Mouse (Mus musculus): ENCODE results near the gene Ambra1. TPM values are rescaled to one million over a fixed set of nuclear protein-coding genes. Genes with fewer than 3 reads are reported as not detected.

Gene Ambra1
- polyA plus RNA-seq, 1 experiment from 2014 or later: 17.9 TPM

GRCm38 (mm10) chr2:91779166-91779565 lies 49.2 kb downstream of the Ambra1 start:
- WGBS: 70% methylated on average over 3 of the region's 3 CpGs
- no peak overlapping the region for H3K4me2 ChIP-seq
- no peak overlapping the region for H3K27ac ChIP-seq (ENCODE audit: low read depth, low read length)
- ATAC-seq (ENCODE audit: low FRiP score) (no peak), DNase-seq (ENCODE audit: low spot score, missing footprints) (peak; percentile 84)
- H3K27me3 ChIP-seq (ENCODE audit: control insufficient read depth, insufficient read depth, low read length): no peaks in the 10 kb centered on the region
- no peaks in the 10 kb centered on the region for H3K36me3 ChIP-seq (ENCODE audit: control insufficient read depth, insufficient read depth, low read length)
- no peak overlapping the region for H3K9ac ChIP-seq (ENCODE audit: low read length)
- H3K9me3 ChIP-seq (ENCODE audit: control insufficient read depth, low read length): no peaks in the 10 kb centered on the region
- no peaks in the 10 kb centered on the region for H3K4me1 ChIP-seq (ENCODE audit: control insufficient read depth, insufficient read depth, low read length)
- H3K4me3 ChIP-seq (ENCODE audit: low read depth, low read length): no peak overlapping the region

DNA sequence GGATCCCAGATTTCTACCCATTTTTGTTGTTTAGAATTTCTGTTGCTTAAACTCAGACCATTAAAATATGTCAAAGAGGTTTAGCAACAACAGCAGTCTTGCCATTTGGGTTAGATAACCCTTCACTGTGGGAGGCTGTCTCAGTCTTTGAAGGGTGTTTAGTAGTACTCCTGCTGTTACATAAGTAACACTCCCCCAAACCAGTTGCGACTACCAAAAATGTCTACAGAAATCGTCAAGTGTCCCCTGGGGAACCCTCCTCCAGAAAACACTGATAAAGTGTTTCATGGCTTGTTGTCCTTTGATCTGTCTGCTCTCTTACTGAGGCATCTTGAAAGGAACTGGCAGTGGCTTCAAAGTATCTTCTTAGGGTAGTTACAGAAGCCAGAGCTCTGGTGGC lies 61.7 kb downstream of the Ambra1 start:
- ATAC-seq (ENCODE audit: low FRiP score) (no peak), DNase-seq (ENCODE audit: low spot score, missing footprints) (no peak)
- H3K27ac ChIP-seq (ENCODE audit: low read depth, low read length): no peak overlapping the region
- WGBS: 57% methylated on average over 2 of the region's 2 CpGs
- H3K27me3 ChIP-seq (ENCODE audit: control insufficient read depth, insufficient read depth, low read length): no peaks in the 10 kb centered on the region
- no peaks in the 10 kb centered on the region for H3K4me1 ChIP-seq (ENCODE audit: control insufficient read depth, insufficient read depth, low read length)
- no peaks in the 10 kb centered on the region for H3K36me3 ChIP-seq (ENCODE audit: control insufficient read depth, insufficient read depth, low read length)
- H3K4me2 ChIP-seq: no peak overlapping the region
- H3K9ac ChIP-seq (ENCODE audit: low read length): no peak overlapping the region
- H3K4me3 ChIP-seq (ENCODE audit: low read depth, low read length): no peak overlapping the region
- no peaks in the 10 kb centered on the region for H3K9me3 ChIP-seq (ENCODE audit: control insufficient read depth, low read length)

DNA sequence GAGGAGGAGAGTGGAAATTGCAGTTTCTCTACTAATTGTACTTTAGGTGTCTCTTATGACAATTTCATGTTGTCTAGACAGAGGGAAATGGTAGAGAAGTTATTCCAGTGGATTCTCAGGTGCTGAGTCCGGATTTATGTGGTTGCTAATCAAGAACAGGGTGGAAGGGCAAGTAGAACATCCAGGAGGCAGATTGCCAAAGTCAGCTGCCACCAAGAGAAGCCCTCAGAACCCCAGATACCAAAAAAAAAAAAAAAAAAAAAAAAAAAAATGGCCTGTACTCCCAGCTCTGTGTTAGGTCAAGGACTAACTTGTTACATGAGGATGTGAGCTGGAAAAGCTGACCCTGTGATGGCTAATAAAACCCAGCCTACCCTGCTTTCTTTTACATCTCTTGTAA lies 62.4 kb downstream of the Ambra1 start:
- WGBS: 92% methylated on average over 1 of the region's 1 CpGs
- Histone ChIP-seq H3K4me3 (ENCODE audit: low read depth, low read length) (no peak overlapping the region), H3K9ac (ENCODE audit: low read length) (no peak overlapping the region), H3K36me3 (ENCODE audit: control insufficient read depth, insufficient read depth, low read length) (no peaks in the 10 kb centered on the region), H3K4me1 (ENCODE audit: control insufficient read depth, insufficient read depth, low read length) (no peaks in the 10 kb centered on the region), H3K9me3 (ENCODE audit: control insufficient read depth, low read length) (no peaks in the 10 kb centered on the region), H3K4me2 (no peak overlapping the region), H3K27me3 (ENCODE audit: control insufficient read depth, insufficient read depth, low read length) (no peaks in the 10 kb centered on the region), H3K27ac (ENCODE audit: low read depth, low read length) (no peak overlapping the region)
- ATAC-seq (ENCODE audit: low FRiP score) (no peak), DNase-seq (ENCODE audit: low spot score, missing footprints) (no peak)

DNA sequence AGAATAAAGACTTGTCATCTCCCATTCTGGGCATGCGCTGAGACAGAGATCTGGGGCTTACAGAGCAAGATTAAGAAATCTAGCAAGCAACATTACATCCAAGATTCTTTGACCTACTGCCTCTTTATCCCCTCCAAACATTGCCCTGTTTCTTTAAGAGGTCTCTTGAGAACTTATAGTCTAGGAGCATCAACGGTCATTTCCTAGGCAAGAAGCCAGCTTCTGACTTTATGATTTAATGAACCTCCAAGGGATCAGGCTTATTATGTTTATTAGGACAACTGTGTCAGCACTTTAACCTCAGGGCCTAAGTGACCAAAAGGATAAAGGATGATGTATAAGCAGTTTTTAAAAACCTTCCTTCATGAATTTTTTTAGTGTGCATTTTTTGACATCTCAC lies 64.5 kb downstream of the Ambra1 start:
- Histone ChIP-seq H3K9me3 (ENCODE audit: control insufficient read depth, low read length) (no peaks in the 10 kb centered on the region), H3K9ac (ENCODE audit: low read length) (no peak overlapping the region), H3K4me1 (ENCODE audit: control insufficient read depth, insufficient read depth, low read length) (no peaks in the 10 kb centered on the region), H3K27me3 (ENCODE audit: control insufficient read depth, insufficient read depth, low read length) (no peaks in the 10 kb centered on the region), H3K4me2 (no peak overlapping the region), H3K36me3 (ENCODE audit: control insufficient read depth, insufficient read depth, low read length) (no peaks in the 10 kb centered on the region), H3K4me3 (ENCODE audit: low read depth, low read length) (no peak overlapping the region), H3K27ac (ENCODE audit: low read depth, low read length) (no peak overlapping the region)
- WGBS: 90% methylated on average over 2 of the region's 2 CpGs
- no peak for DNase-seq (ENCODE audit: low spot score, missing footprints)
- no peak for ATAC-seq (ENCODE audit: low FRiP score)

DNA sequence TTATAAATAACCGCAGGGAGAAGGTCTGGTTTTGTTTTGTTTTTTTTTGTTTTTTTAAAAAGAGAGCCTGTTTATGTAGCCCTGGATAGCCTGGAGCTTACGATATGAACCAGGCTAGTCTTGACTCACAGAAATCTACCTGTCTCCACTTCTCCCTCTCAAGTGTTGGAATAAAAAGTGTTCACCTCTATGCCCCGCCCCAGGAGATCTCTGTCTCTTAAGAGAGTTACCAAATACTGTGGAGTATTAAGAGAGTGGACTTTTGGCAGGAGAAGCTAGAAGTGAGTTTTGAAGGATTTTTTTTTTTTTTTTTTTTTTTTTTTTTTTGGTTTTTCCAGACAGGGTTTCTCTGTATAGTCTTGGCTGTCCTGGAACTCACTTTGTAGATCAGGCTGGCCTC lies 65.2 kb downstream of the Ambra1 start:
- Histone ChIP-seq H3K4me2 (no peak overlapping the region), H3K9ac (ENCODE audit: low read length) (no peak overlapping the region), H3K9me3 (ENCODE audit: control insufficient read depth, low read length) (no peaks in the 10 kb centered on the region), H3K4me3 (ENCODE audit: low read depth, low read length) (no peak overlapping the region), H3K36me3 (ENCODE audit: control insufficient read depth, insufficient read depth, low read length) (no peaks in the 10 kb centered on the region), H3K27me3 (ENCODE audit: control insufficient read depth, insufficient read depth, low read length) (no peaks in the 10 kb centered on the region), H3K4me1 (ENCODE audit: control insufficient read depth, insufficient read depth, low read length) (no peaks in the 10 kb centered on the region), H3K27ac (ENCODE audit: low read depth, low read length) (no peak overlapping the region)
- ATAC-seq (ENCODE audit: low FRiP score): no peak
- DNase-seq (ENCODE audit: low spot score, missing footprints): no peak
- 90% methylated on average over 3 of the region's 3 CpGs for WGBS

DNA sequence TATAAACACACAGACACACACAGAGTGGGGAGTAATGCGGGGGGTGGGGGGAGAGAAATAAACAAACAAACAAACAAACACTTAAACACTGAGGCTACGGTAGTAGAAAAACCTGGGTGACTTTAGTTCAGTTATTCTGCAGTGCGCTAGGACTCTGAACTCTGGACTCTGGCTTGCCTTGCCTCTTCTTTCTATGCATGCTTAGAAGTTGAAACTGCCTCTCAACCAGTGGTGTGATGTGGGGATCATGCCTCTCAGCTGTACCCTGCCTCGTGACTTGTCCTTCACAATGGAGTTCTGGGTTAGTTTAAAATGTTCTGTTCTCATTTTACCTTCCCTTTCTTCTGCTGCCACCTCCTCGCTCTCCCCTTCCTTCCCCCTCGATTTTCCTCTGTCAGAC lies 81.5 kb downstream of the Ambra1 start:
- H3K4me1 ChIP-seq (ENCODE audit: control insufficient read depth, insufficient read depth, low read length): no peaks in the 10 kb centered on the region
- H3K4me2 ChIP-seq: no peak overlapping the region
- no peak overlapping the region for H3K4me3 ChIP-seq (ENCODE audit: low read depth, low read length)
- H3K27me3 ChIP-seq (ENCODE audit: control insufficient read depth, insufficient read depth, low read length): no peaks in the 10 kb centered on the region
- 93% methylated on average over 6 of the region's 6 CpGs for WGBS
- no peaks in the 10 kb centered on the region for H3K36me3 ChIP-seq (ENCODE audit: control insufficient read depth, insufficient read depth, low read length)
- no peak overlapping the region for H3K9ac ChIP-seq (ENCODE audit: low read length)
- no peak overlapping the region for H3K27ac ChIP-seq (ENCODE audit: low read depth, low read length)
- no peaks in the 10 kb centered on the region for H3K9me3 ChIP-seq (ENCODE audit: control insufficient read depth, low read length)
- DNase-seq (ENCODE audit: low spot score, missing footprints) (no peak), ATAC-seq (ENCODE audit: low FRiP score) (no peak)

DNA sequence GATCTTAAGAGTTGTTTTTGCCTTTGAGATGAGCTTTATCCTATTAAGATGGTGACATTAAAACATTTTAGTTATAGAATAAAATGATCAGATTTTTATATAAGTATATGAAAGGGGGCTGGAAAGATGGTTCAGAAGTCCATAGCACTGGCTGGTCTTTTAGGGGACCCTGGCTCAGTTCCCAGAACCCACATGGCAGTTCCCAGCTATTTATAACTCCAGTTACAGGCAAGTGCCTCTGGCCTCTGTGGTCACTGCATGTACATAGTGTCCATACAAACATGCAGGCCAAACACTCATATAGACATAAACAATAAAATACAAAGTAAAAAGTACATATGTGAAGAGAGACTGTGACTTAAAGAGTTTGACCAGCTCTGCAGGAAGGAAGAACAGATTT lies 86.8 kb downstream of the Ambra1 start:
- no peak for ATAC-seq (ENCODE audit: low FRiP score)
- H3K4me1 ChIP-seq (ENCODE audit: control insufficient read depth, insufficient read depth, low read length): no peaks in the 10 kb centered on the region
- H3K9ac ChIP-seq (ENCODE audit: low read length): no peak overlapping the region
- no peak overlapping the region for H3K4me3 ChIP-seq (ENCODE audit: low read depth, low read length)
- no peaks in the 10 kb centered on the region for H3K27me3 ChIP-seq (ENCODE audit: control insufficient read depth, insufficient read depth, low read length)
- no peak overlapping the region for H3K4me2 ChIP-seq
- no peak for DNase-seq (ENCODE audit: low spot score, missing footprints)
- no peaks in the 10 kb centered on the region for H3K36me3 ChIP-seq (ENCODE audit: control insufficient read depth, insufficient read depth, low read length)
- no peak overlapping the region for H3K27ac ChIP-seq (ENCODE audit: low read depth, low read length)
- H3K9me3 ChIP-seq (ENCODE audit: control insufficient read depth, low read length): no peaks in the 10 kb centered on the region

DNA sequence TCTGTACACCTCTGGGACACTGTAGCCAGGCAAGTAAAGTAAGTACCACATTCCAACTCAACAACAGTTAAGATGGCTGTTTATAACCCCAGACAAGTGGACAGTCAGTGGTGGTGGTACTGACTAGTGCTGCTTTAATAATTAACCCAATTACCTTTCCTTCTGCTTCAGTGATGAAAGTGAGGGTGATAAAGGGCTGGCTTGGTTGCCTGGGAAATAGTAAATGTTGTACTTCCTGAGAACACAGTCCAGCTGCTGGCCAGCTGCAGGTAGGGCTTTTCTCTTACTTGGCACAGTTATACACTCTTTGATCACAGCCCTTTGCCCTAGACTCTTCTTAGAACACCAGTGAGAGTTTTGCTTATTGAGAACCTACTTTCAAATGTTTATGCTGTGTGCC lies 102.3 kb downstream of the Ambra1 start:
- no peak overlapping the region for H3K9ac ChIP-seq (ENCODE audit: low read length)
- no peaks in the 10 kb centered on the region for H3K4me1 ChIP-seq (ENCODE audit: control insufficient read depth, insufficient read depth, low read length)
- no peak overlapping the region for H3K4me2 ChIP-seq
- H3K9me3 ChIP-seq (ENCODE audit: control insufficient read depth, low read length): no peaks in the 10 kb centered on the region
- ATAC-seq (ENCODE audit: low FRiP score) (no peak), DNase-seq (ENCODE audit: low spot score, missing footprints) (no peak)
- no peaks in the 10 kb centered on the region for H3K27me3 ChIP-seq (ENCODE audit: control insufficient read depth, insufficient read depth, low read length)
- no peak overlapping the region for H3K4me3 ChIP-seq (ENCODE audit: low read depth, low read length)
- no peak overlapping the region for H3K27ac ChIP-seq (ENCODE audit: low read depth, low read length)
- no peaks in the 10 kb centered on the region for H3K36me3 ChIP-seq (ENCODE audit: control insufficient read depth, insufficient read depth, low read length)

DNA sequence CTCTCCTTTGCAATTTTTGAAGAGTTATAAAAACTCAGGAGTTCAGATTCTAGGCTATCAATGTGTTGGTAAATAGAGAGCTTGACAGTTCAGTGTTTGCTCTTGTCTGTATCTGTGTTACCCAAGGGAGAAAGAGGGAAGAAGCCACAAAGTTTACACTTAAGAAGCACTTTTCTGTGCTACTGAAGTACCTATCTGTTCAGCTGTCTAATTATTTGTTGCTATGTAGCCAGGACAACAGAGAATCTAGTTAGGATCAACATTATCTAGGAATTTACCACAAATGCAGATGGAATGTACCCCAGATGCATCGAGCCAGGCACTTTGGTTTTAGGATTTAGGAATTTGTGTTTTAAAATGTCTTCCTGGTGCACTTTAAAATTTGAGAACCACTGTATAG lies 104.3 kb downstream of the Ambra1 start:
- ATAC-seq (ENCODE audit: low FRiP score) (no peak), DNase-seq (ENCODE audit: low spot score, missing footprints) (no peak)
- no peaks in the 10 kb centered on the region for H3K9me3 ChIP-seq (ENCODE audit: control insufficient read depth, low read length)
- H3K27ac ChIP-seq (ENCODE audit: low read depth, low read length): no peak overlapping the region
- no peaks in the 10 kb centered on the region for H3K4me1 ChIP-seq (ENCODE audit: control insufficient read depth, insufficient read depth, low read length)
- no peak overlapping the region for H3K9ac ChIP-seq (ENCODE audit: low read length)
- no peaks in the 10 kb centered on the region for H3K27me3 ChIP-seq (ENCODE audit: control insufficient read depth, insufficient read depth, low read length)
- no peaks in the 10 kb centered on the region for H3K36me3 ChIP-seq (ENCODE audit: control insufficient read depth, insufficient read depth, low read length)
- no peak overlapping the region for H3K4me2 ChIP-seq
- no peak overlapping the region for H3K4me3 ChIP-seq (ENCODE audit: low read depth, low read length)
- WGBS: 93% methylated on average over 1 of the region's 1 CpGs

- Histone ChIP-seq H3K4me3 (ENCODE audit: low read depth, low read length) (no peak overlapping the region), H3K4me2 (no peak overlapping the region), H3K9me3 (ENCODE audit: control insufficient read depth, low read length) (no peaks in the 10 kb centered on the region), H3K4me1 (ENCODE audit: control insufficient read depth, insufficient read depth, low read length) (no peaks in the 10 kb centered on the region), H3K27ac (ENCODE audit: low read depth, low read length) (no peak overlapping the region), H3K9ac (ENCODE audit: low read length) (no peak overlapping the region), H3K36me3 (ENCODE audit: control insufficient read depth, insufficient read depth, low read length) (no peaks in the 10 kb centered on the region), H3K27me3 (ENCODE audit: control insufficient read depth, insufficient read depth, low read length) (no peaks in the 10 kb centered on the region)
- 96% methylated on average over 1 of the region's 1 CpGs for WGBS
- ATAC-seq (ENCODE audit: low FRiP score) (no peak), DNase-seq (ENCODE audit: low spot score, missing footprints) (no peak)
Observed at GRCm38 (mm10) chr2:91835031-91835430, 105.1 kb downstream of the Ambra1 start.

All from midbrain, embryonic 11.5 days (tissue).